Mouse (Mus musculus): ENCODE measurements at regions not wholly inside any gene's neighbourhood (a gene's known extent, or its start where the extent isn't known, plus 50 kb on each side); places are given as distances from the start of the nearest gene placed in this dataset.
"Not testable (repeated sequence)": the region's sequence is repeated elsewhere in the genome, so short reads cannot be mapped to it uniquely, and the experiment has no call there.

DNA sequence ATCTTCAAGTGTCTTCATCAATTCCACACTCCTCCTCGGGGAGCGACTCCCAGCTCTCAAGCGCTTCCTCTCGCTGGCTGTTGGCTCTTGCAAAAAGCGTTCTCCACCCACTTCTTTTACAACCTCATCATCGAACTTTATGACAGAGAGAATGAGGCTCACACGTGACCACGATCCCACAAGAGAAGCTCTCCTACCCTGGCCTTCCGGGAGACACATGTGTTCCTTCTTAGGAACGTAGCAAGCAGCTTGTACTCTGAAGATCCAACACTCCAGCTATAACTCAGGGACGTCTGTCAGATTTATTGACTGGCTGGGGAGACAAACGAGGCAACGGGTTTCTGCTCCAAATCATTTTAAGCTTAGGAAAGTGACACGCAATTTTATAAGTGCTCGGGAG lies 307.5 kb downstream of the Ajap1 start:
- Histone ChIP-seq H3K9me3 (ENCODE audit: low read length) (no peaks in the 10 kb centered on the region), H3K36me3 (ENCODE audit: insufficient read depth, low read length) (no peaks in the 10 kb centered on the region), H3K4me3 (ENCODE audit: low read length) (no peak overlapping the region), H3K9ac (replicated peaks; ENCODE audit: low read length) (no peak overlapping the region), H3K27me3 (ENCODE audit: insufficient read depth, low read length) (no peaks in the 10 kb centered on the region), H3K27ac (no peak overlapping the region), H3K4me2 (ENCODE audit: low read depth, low read length) (no peak overlapping the region), H3K4me1 (ENCODE audit: insufficient read depth, low read length) (no peaks in the 10 kb centered on the region)
- DNase-seq (ENCODE audit: low spot score) (no peak), ATAC-seq (no peak)
- TF ChIP-seq CTCF (IDR thresholded peaks at IDR 0.05; ENCODE audit: low read depth), result no peak
- 84% methylated on average over 15 of the region's 15 CpGs for whole genome bisulfite sequencing

DNA sequence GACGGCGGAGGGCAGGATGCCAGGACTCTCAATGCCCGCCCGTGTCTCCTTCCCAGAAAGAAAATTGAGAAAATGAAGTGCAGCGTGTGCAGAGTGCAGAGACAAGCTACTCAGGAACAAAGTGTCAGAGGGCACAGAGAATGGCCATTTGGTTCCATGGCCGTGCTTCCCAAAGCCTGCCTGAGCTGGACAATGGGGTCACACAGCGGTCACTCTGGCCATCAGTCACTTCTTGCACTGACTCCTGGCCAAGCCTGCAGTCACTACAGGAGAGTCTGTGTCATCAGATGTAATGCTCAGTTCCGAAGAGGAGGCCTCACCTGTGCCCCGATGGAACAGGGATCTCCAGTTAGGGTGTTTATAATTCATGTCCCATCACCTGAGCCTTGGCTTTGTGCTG lies 312.6 kb downstream of the Ajap1 start:
- H3K4me2 ChIP-seq (ENCODE audit: low read depth, low read length), result no peak overlapping the region
- H3K27ac ChIP-seq, result no peak overlapping the region
- H3K4me3 ChIP-seq (ENCODE audit: low read length), result no peak overlapping the region
- TF ChIP-seq CTCF (IDR thresholded peaks at IDR 0.05; ENCODE audit: low read depth), result no peak
- ATAC-seq, result no peak
- no peaks in the 10 kb centered on the region for H3K4me1 ChIP-seq (ENCODE audit: insufficient read depth, low read length)
- H3K9ac ChIP-seq (replicated peaks; ENCODE audit: low read length), result no peak overlapping the region
- H3K36me3 ChIP-seq (ENCODE audit: insufficient read depth, low read length), result no peaks in the 10 kb centered on the region
- H3K9me3 ChIP-seq (ENCODE audit: low read length), result no peaks in the 10 kb centered on the region; the same call in 1 of the 2 replicates
- no peaks in the 10 kb centered on the region for H3K27me3 ChIP-seq (ENCODE audit: insufficient read depth, low read length)
- 54% methylated on average over 9 of the region's 9 CpGs for WGBS
- no peak for DNase-seq (ENCODE audit: low spot score)

DNA sequence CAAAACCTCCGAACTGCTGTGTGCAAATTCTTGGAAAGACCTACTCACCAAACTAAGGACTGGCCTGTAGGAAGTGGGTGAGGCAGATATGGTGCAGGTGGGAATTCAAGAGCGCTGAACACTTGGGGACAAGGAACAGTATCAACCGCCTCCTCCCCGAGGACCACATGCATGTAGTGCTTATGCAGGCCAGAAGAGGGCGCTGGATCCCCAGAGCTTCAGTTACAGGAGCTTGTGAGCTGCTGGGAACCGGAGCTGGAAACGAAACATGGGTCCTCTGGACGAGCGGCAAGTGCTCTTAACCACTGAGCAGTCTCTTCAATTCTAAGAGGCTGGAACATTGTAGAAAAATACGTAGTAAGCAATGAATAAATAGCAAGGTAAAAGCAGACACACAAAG lies 317.8 kb downstream of the Ajap1 start:
- Histone ChIP-seq H3K9me3 (ENCODE audit: low read length) (no peaks in the 10 kb centered on the region; the same call in 1 of the 2 replicates), H3K27me3 (ENCODE audit: insufficient read depth, low read length) (no peaks in the 10 kb centered on the region), H3K9ac (replicated peaks; ENCODE audit: low read length) (no peak overlapping the region), H3K4me2 (ENCODE audit: low read depth, low read length) (no peak overlapping the region), H3K4me1 (ENCODE audit: insufficient read depth, low read length) (no peaks in the 10 kb centered on the region), H3K4me3 (ENCODE audit: low read length) (no peak overlapping the region), H3K36me3 (ENCODE audit: insufficient read depth, low read length) (no peaks in the 10 kb centered on the region), H3K27ac (no peak overlapping the region)
- WGBS, result 88% methylated on average over 10 of the region's 10 CpGs
- no peak for DNase-seq (ENCODE audit: low spot score)
- no peak for ATAC-seq
- 0 out of 2 replicates have a peak, but pooled peaks have one; percentile 11 for TF ChIP-seq CTCF (IDR thresholded peaks at IDR 0.05; ENCODE audit: low read depth)

DNA sequence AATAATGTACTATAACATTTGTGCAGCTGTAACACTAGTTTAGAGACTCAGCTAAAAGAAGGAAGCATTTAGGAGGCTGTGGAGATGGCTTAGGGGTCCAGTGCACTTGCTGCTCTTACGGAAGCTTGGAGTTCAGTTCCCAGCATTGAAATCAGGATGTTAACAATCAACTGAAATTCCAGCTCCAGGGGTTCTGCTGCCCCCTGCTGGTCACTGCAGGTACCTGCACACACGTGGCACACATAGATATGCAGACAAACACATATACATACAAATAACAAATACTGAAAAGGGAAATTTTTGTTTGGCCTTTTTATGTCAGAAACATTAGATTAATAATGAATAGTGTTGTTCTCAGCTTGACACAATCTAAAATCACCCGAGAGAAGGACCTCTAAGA lies 322.5 kb downstream of the Ajap1 start:
- no peaks in the 10 kb centered on the region; the same call in 1 of the 2 replicates for H3K9me3 ChIP-seq (ENCODE audit: low read length)
- H3K4me2 ChIP-seq (ENCODE audit: low read depth, low read length), result no peak overlapping the region
- H3K36me3 ChIP-seq (ENCODE audit: insufficient read depth, low read length), result no peaks in the 10 kb centered on the region
- ATAC-seq (no peak), DNase-seq (ENCODE audit: low spot score) (no peak)
- no peaks in the 10 kb centered on the region for H3K4me1 ChIP-seq (ENCODE audit: insufficient read depth, low read length)
- H3K4me3 ChIP-seq (ENCODE audit: low read length), result no peak overlapping the region
- WGBS, result 88% methylated on average over 3 of the region's 3 CpGs
- no peak overlapping the region for H3K27ac ChIP-seq
- H3K9ac ChIP-seq (replicated peaks; ENCODE audit: low read length), result no peak overlapping the region
- no peaks in the 10 kb centered on the region for H3K27me3 ChIP-seq (ENCODE audit: insufficient read depth, low read length)
- peak; percentile 47 for TF ChIP-seq CTCF (IDR thresholded peaks at IDR 0.05; ENCODE audit: low read depth)

DNA sequence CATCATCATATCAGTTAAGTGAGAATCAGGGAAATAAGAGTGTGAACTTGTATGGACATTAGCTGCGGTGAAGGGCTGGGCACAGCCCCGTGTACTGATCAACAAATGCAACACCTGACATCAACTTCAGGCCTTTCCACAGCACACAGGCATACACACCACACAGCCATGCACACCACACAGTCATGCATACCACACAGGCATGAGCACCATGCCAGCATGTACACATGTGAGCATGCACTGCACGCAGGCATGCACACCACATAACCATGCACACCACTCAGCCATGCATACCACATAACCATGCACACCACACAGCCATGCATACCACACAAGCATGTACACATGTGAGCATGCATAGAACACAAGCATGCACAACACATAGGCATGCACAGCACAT lies 325.0 kb downstream of the Ajap1 start:
- H3K36me3 ChIP-seq (ENCODE audit: insufficient read depth, low read length), result no peaks in the 10 kb centered on the region
- H3K4me2 ChIP-seq (ENCODE audit: low read depth, low read length), result no peak overlapping the region
- DNase-seq (ENCODE audit: low spot score), result no peak
- no peak overlapping the region for H3K9ac ChIP-seq (replicated peaks; ENCODE audit: low read length)
- H3K27me3 ChIP-seq (ENCODE audit: insufficient read depth, low read length), result no peaks in the 10 kb centered on the region
- H3K4me3 ChIP-seq (ENCODE audit: low read length), result no peak overlapping the region
- no peak overlapping the region for H3K27ac ChIP-seq
- no peak for ATAC-seq
- WGBS, result 89% methylated on average over 3 of the region's 3 CpGs
- TF ChIP-seq CTCF (IDR thresholded peaks at IDR 0.05; ENCODE audit: low read depth), result no peak
- no peaks in the 10 kb centered on the region; the same call in 1 of the 2 replicates for H3K9me3 ChIP-seq (ENCODE audit: low read length)
- no peaks in the 10 kb centered on the region for H3K4me1 ChIP-seq (ENCODE audit: insufficient read depth, low read length)

DNA sequence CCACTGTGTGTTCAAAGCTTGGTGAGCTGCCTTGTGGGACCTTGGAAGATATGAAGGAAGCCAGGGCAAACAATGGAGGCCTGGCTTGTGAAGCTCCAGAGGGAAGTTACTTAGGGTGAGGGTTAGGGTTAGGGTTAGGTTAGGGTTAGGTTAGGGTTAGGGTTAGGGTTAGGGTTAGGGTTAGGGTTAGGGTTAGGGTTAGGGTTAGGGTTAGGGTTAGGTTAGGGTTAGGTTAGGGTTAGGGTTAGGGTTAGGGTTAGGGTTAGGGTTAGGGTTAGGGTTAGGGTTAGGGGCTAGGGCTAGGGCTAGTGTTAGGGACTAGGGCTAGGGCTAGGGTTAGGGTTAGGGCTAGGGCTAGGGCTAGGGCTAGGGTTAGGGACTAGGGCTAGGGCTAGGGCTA lies 329.7 kb downstream of the Ajap1 start:
- not testable (repeated sequence) for H3K4me1 ChIP-seq (ENCODE audit: insufficient read depth, low read length); DNase-seq (ENCODE audit: low spot score); ATAC-seq; H3K9me3 ChIP-seq (ENCODE audit: low read length); H3K9ac ChIP-seq (replicated peaks; ENCODE audit: low read length); H3K27me3 ChIP-seq (ENCODE audit: insufficient read depth, low read length); H3K27ac ChIP-seq; H3K36me3 ChIP-seq (ENCODE audit: insufficient read depth, low read length); H3K4me3 ChIP-seq (ENCODE audit: low read length); H3K4me2 ChIP-seq (ENCODE audit: low read depth, low read length)

DNA sequence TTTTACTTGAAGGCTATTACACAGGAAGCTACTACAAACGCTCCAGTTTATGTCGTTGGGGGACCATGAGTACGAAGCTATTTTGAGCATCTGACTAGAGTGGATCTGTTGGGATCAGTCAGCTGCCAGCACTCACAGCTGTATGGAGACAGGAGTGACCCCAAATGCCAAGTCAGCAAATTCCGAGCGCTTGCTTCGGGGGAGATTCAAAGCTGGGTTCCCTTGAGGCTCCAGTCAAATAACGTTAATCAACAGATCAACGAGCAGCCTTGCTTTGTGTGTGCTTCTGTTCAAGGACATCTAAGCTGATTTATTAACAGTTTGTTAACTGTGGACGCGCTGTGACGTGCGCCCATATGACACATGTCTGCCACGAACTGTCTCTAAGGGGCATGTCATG lies 349.5 kb downstream of the Ajap1 start:
- Histone ChIP-seq H3K4me3 (ENCODE audit: low read length) (no peak overlapping the region), H3K4me1 (ENCODE audit: insufficient read depth, low read length) (no peaks in the 10 kb centered on the region), H3K9ac (replicated peaks; ENCODE audit: low read length) (no peak overlapping the region), H3K4me2 (ENCODE audit: low read depth, low read length) (no peak overlapping the region), H3K27me3 (ENCODE audit: insufficient read depth, low read length) (no peaks in the 10 kb centered on the region), H3K27ac (no peak overlapping the region), H3K9me3 (ENCODE audit: low read length) (no peaks in the 10 kb centered on the region), H3K36me3 (ENCODE audit: insufficient read depth, low read length) (no peaks in the 10 kb centered on the region)
- TF ChIP-seq CTCF (IDR thresholded peaks at IDR 0.05; ENCODE audit: low read depth), result no peak
- 49% methylated on average over 13 of the region's 13 CpGs for WGBS
- peak; percentile 66 for DNase-seq (ENCODE audit: low spot score)
- ATAC-seq, result peak; percentile 69
